Mouse (Mus musculus): Measurements from ENCODE around the gene Eif2s1. TPM values are rescaled to one million over a fixed set of nuclear protein-coding genes. Genes with fewer than 3 reads are reported as not detected.

The Eif2s1 gene
- polyA plus RNA-seq, 1 experiment from 2014 or later, result 188 TPM

DNA sequence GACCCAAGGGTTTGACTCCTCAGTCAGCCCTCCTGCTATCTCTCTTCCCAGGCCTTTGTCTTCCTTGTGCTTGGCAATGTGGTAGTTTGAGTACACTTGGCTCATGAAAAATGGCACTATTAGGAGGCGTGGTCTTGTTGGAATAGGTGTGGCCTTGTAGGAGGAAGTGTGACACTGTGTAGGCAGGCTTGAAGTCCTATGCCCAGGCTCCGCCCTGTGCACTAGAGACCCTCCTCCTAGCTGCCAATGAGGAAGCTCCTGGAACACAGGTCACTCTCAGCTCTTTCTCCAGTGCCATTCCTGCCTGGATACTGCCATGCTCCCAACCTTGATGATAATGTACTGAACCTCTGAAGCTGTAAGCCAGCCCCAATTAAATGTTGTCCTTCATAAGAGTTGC is 29.5 kb downstream of the Eif2s1 start:
- no peak overlapping the region for H3K9ac ChIP-seq
- H3K9me3 ChIP-seq (replicated peaks), result no peaks in the 10 kb centered on the region
- no peak overlapping the region for H3K4me3 ChIP-seq
- ATAC-seq, result no peak
- H3K27me3 ChIP-seq, result no peaks in the 10 kb centered on the region
- H3K4me2 ChIP-seq, result no peak overlapping the region
- no peaks in the 10 kb centered on the region for H3K4me1 ChIP-seq
- peaks cover 15% of the 10 kb centered on the region for H3K36me3 ChIP-seq (ENCODE audit: poor library complexity, severe bottlenecking)
- no peak overlapping the region for H3K27ac ChIP-seq
- 87% methylated on average over 2 of the region's 2 CpGs for WGBS

DNA sequence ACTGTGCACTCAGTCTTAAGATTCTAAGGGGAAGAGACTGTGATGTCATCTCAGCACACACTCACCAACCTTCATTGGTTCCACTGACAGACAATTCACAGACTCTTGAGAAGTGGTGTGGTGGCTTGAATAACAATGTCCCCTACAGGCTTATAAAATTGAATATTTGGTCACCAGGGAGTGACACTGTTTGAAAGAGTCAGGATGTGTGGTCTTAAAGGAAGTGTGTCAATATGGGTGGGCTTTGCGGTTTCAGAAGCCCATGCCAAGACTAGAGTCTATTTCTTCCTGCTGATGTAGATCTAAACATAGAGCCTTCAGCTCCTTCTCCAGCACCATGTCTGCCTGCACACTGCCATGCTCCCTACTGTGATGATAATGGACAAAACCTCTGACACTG is 36.2 kb downstream of the Eif2s1 start:
- 93% methylated on average over 1 of the region's 1 CpGs for WGBS
- ATAC-seq, result no peak
- Histone ChIP-seq H3K4me3 (no peak overlapping the region), H3K4me2 (no peak overlapping the region), H3K9ac (no peak overlapping the region), H3K27me3 (no peaks in the 10 kb centered on the region), H3K4me1 (no peaks in the 10 kb centered on the region), H3K9me3 (replicated peaks) (no peaks in the 10 kb centered on the region), H3K27ac (no peak overlapping the region), H3K36me3 (ENCODE audit: poor library complexity, severe bottlenecking) (no peaks in the 10 kb centered on the region)

DNA sequence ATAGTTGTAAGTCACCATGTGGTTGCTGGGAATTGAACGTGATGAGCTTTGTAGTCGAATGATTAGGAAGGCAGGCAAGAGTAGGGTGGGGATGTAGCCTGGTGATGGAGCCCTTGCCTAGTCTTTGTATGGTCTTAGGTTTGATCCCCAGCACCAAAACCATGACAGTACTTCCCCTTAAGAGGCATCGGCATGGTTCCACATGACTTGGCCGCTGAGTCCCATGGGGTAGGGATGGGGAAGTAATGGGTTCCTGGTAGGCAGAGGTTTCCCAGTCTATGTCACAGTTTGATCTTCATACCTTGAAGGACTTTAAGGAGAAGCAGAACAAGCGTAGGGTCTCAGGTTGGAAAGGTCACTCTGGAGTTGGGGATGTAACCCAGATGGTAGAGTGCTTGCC is 39.8 kb downstream of the Eif2s1 start:
- no peaks in the 10 kb centered on the region for H3K9me3 ChIP-seq (replicated peaks)
- 91% methylated on average over 5 of the region's 5 CpGs for WGBS
- no peak for ATAC-seq
- H3K36me3 ChIP-seq (ENCODE audit: poor library complexity, severe bottlenecking), result no peaks in the 10 kb centered on the region
- H3K4me2 ChIP-seq, result no peak overlapping the region
- H3K27ac ChIP-seq, result no peak overlapping the region
- peaks cover 7% of the 10 kb centered on the region; the same call in 1 of the 2 replicates for H3K27me3 ChIP-seq
- peaks cover 1% of the 10 kb centered on the region; the same call in 1 of the 2 replicates for H3K4me1 ChIP-seq
- H3K4me3 ChIP-seq, result no peak overlapping the region
- H3K9ac ChIP-seq, result no peak overlapping the region

DNA sequence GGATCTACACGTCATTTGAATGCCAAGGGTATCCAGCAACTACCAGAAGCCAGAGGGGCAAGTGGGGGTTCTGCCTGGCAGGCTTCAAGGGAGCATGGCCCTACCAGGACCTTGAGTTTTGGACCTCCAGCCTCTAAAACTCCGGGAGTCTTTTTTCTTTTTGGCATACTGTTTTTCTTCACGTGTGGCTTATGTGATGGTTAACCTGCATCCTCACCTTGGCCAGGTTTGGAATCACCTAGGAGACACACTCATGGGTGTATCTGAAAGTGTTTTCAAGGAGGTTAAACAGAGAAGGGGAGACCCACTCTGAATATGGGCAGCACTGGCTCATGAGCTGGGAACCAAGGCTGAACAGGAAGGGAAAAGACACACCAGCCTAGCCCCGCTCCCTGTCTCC is 41.7 kb downstream of the Eif2s1 start:
- Histone ChIP-seq H3K4me1 (peaks cover 7% of the 10 kb centered on the region), H3K36me3 (ENCODE audit: poor library complexity, severe bottlenecking) (no peaks in the 10 kb centered on the region), H3K9me3 (replicated peaks) (no peaks in the 10 kb centered on the region), H3K27ac (no peak overlapping the region), H3K4me3 (no peak overlapping the region), H3K9ac (no peak overlapping the region), H3K4me2 (no peak overlapping the region), H3K27me3 (peaks cover 17% of the 10 kb centered on the region)
- ATAC-seq, result no peak
- 90% methylated on average over 4 of the region's 4 CpGs for WGBS

DNA sequence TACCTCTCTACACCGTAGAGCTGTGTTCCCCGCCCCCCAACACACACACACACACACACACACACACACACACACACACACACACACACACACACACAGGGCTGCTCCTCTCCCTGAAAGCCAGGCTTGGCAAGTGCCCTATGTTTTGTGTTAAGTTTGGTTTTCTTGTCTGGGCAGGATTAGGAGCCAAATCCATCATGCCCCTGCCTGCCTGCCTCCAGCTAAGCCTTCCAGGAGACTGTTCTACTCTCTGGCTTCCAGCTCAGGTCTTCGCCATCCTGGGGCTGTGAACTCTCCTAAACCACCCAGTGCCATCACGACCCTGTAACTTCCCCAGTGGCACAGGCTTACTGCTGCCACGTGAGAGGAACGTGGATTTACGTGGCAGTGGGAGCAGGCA is 42.9 kb downstream of the Eif2s1 start:
- Histone ChIP-seq H3K4me2 (no peak overlapping the region), H3K4me1 (peaks cover 7% of the 10 kb centered on the region), H3K9me3 (replicated peaks) (no peaks in the 10 kb centered on the region), H3K36me3 (ENCODE audit: poor library complexity, severe bottlenecking) (no peaks in the 10 kb centered on the region), H3K27me3 (peaks cover 28% of the 10 kb centered on the region), H3K27ac (no peak overlapping the region), H3K4me3 (no peak overlapping the region), H3K9ac (no peak overlapping the region)
- WGBS, result 80% methylated on average over 6 of the region's 7 CpGs
- ATAC-seq, result no peak

DNA sequence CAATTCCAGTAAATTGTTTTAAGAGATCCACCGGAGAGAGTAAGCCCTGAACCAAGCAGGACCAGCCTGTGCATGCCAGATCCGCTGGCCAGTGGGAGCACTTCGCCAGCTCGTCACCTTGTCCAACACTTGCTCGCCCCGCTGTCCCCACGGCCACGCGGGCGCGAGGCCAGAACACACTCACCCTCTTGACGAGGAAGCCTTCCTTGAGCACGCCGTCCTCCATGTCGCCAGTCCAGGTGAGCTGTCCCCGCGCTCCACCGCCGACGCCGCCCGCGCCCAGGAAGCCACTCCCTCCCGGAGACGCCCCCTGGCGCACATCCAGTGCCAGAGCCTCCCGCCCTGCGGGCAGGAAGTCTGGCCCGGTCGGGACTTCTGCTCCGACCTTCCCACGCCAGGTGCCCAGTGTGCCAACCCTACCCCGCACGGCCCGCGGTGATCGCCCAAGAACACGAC is 45.1 kb downstream of the Eif2s1 start, which contains the start of gene Plek2:
Gene Plek2 (minus strand): TSS at position 258 of the 456 bp plus-strand sequence.
- Histone ChIP-seq H3K4me2 (peak within 1 kb of the TSS; percentile 89), H3K36me3 (ENCODE audit: poor library complexity, severe bottlenecking) (no peaks in the 10 kb centered on the region), H3K27ac (no peak within 1 kb of the TSS), H3K27me3 (peaks cover 50% of the 10 kb centered on the region), H3K9me3 (replicated peaks) (no peaks in the 10 kb centered on the region), H3K4me1 (peaks cover 16% of the 10 kb centered on the region), H3K4me3 (peak within 1 kb of the TSS; percentile 47), H3K9ac (peak within 1 kb of the TSS; percentile 61)
- peak; percentile 59; the same call in 1 of the 2 replicates for ATAC-seq
- WGBS, result 2% methylated on average over 38 of the region's 38 CpGs

DNA sequence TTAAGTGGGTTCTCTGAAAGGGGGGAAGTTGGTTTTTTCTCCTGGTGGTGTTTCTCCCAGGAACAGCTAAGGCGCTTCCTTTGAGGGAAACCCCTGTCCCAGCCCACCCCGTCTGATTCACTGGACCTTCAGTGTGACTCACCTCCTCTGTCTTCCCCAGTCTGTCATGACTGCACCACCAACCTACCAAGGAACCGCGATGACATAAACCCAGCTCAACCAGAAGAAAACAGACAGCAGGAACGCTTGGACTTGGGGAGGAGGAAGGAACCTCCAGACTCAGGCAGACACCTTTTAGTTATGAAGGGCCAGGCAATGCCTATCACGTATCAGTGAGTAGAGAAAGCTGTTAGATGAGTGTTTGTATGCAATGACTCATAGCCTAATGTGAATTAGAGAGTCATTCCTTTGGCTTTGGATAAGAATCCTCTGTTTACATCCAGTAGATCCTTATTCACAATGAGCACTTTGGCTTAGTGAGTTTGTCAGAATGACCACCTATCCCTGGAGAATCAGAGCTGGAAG is 46.5 kb downstream of the Eif2s1 start:
- H3K4me1 ChIP-seq, result peaks cover 21% of the 10 kb centered on the region
- no peaks in the 10 kb centered on the region for H3K9me3 ChIP-seq (replicated peaks)
- no peak overlapping the region for H3K9ac ChIP-seq
- no peaks in the 10 kb centered on the region for H3K36me3 ChIP-seq (ENCODE audit: poor library complexity, severe bottlenecking)
- no peak overlapping the region for H3K4me3 ChIP-seq
- WGBS, result 81% methylated on average over 6 of the region's 6 CpGs
- H3K27me3 ChIP-seq, result peaks cover 63% of the 10 kb centered on the region
- no peak for ATAC-seq
- no peak overlapping the region for H3K4me2 ChIP-seq
- no peak overlapping the region for H3K27ac ChIP-seq

DNA sequence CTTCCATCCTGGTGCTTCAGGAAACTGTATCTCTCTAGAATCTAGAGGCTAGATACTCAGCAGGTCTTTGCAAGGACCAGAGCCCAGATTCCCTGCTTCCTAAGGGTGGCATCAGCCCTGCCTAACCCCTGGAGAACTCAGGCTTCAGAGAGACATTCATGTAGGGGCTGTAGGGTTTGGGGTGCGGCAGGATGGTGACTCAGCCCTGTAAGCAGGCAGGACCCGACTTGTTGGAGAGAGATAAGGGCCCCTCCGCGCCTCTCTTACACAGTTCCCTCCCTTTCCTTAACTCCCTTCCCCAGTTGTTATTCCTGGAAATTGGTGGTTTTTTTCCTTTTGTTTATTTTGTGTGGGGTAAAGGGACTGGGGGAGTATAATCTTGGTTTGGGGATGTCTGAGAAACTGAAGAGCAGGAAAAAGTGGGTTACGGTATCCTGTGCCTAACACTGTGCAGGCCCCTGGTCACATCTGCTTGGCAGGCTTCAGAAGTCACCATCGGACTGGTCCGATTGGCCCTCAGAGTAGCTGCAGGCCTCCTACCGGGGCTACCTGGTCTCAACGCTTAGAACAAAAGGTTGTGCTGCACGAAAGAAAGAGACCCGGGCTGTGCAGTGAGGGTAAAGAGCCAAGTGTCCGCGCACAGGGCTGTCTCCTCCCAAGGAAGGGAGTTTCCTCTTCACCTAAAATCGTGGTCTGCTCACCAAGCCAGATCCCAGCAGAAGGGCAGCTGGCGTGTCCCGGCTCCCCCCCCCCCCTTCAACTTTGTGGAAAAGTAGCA is 49.3 kb downstream of the Eif2s1 start:
- WGBS, result 10% methylated on average over 16 of the region's 16 CpGs
- H3K9ac ChIP-seq, result no peak overlapping the region
- H3K9me3 ChIP-seq (replicated peaks), result no peaks in the 10 kb centered on the region
- no peak for ATAC-seq
- H3K27me3 ChIP-seq, result peaks cover 72% of the 10 kb centered on the region
- H3K36me3 ChIP-seq (ENCODE audit: poor library complexity, severe bottlenecking), result no peaks in the 10 kb centered on the region
- H3K27ac ChIP-seq, result no peak overlapping the region
- H3K4me3 ChIP-seq, result peak overlapping the region; percentile 37
- peak overlapping the region; percentile 63 for H3K4me2 ChIP-seq
- peaks cover 21% of the 10 kb centered on the region for H3K4me1 ChIP-seq

DNA sequence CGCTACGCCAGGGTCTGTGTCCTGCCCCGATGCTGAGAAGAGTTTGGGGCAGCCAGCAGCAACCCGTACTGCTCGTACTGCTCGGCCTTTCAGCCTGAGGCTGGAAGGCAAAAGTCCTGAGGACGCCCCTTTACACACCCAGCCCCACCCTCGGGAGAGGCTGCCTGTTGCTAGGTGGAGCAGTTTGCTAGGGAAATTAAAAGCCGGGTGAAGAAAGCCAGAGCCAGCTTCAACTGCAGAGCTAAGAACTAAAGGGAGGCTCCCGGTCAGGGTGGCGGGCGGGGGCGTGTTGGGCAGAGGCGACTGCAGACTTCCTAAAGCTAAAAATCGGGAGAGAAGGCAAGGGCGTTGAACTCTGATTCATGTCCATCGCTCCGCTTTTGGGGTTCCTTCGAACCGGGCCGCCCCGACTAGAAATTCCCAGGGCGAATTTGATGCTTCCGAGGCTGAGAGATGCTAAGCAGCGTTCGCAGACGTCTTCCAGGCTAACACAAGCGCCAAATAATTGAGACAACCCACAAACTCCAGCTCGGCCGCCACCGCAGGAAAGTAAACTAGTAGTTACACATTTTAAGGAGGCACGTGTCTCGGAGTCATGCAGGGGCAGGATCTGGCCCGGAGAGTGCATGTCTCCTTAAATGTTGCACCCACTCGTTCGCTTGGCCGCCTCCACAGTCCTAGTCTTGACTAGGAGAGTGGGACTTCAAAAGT is 50.2 kb downstream of the Eif2s1 start:
- no peak for ATAC-seq
- peak overlapping the region; percentile 45 for H3K9ac ChIP-seq
- H3K27me3 ChIP-seq, result peaks cover 72% of the 10 kb centered on the region
- H3K4me2 ChIP-seq, result peak overlapping the region; percentile 63
- under 1% methylated on average over 37 of the region's 37 CpGs for WGBS
- H3K27ac ChIP-seq, result no peak overlapping the region
- H3K36me3 ChIP-seq (ENCODE audit: poor library complexity, severe bottlenecking), result no peaks in the 10 kb centered on the region
- peak overlapping the region; percentile 37 for H3K4me3 ChIP-seq
- peaks cover 16% of the 10 kb centered on the region for H3K4me1 ChIP-seq
- H3K9me3 ChIP-seq (replicated peaks), result no peaks in the 10 kb centered on the region

DNA sequence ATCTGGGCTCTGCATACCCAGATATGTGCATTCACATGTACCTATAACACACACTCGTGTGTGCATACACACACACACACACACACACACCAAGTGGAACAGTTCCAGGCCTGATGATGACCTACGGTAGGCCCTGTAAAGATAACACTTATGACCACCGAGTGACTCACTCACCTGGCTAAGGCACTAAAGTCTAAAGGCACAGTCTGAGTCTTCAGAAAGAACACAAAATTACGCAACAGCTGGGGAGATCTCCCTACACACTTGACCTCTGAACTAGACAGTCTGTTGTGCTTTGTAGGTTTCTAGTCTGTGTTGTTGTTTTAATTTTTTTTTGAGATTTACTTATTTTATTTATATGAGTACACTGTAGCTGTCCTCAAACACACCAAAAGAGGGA is 52.8 kb downstream of the Eif2s1 start:
- Histone ChIP-seq H3K4me2 (no peak overlapping the region), H3K27ac (no peak overlapping the region), H3K4me1 (peaks cover 17% of the 10 kb centered on the region), H3K4me3 (no peak overlapping the region), H3K9me3 (replicated peaks) (no peaks in the 10 kb centered on the region), H3K27me3 (peaks cover 51% of the 10 kb centered on the region), H3K36me3 (ENCODE audit: poor library complexity, severe bottlenecking) (no peaks in the 10 kb centered on the region), H3K9ac (no peak overlapping the region)
- no peak for ATAC-seq
- 88% methylated on average over 4 of the region's 4 CpGs for WGBS

DNA sequence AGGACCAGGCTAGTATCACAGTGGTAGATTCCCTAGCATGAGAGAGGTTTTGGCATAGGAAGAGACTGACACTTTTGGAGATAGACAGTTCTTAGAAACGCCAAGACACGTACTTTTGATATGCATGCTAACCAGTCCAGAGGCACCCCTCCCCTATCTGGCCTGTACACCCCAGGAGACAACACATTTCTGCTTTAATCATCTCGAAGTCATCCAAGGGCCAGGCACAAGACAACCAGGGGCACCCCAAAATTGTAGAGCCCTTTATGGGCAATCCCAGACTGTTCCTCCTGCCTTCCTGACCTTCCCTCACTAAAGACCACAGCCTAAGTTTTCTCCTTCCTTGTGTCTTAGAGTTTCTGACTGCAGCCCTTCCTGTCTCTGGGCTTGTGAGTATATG is 53.9 kb downstream of the Eif2s1 start:
- no peak for ATAC-seq
- Histone ChIP-seq H3K4me1 (peaks cover 19% of the 10 kb centered on the region), H3K36me3 (ENCODE audit: poor library complexity, severe bottlenecking) (no peaks in the 10 kb centered on the region), H3K27ac (no peak overlapping the region), H3K9ac (no peak overlapping the region), H3K4me3 (no peak overlapping the region), H3K4me2 (no peak overlapping the region), H3K27me3 (peaks cover 40% of the 10 kb centered on the region), H3K9me3 (replicated peaks) (no peaks in the 10 kb centered on the region)
- WGBS, result 69% methylated on average over 3 of the region's 3 CpGs

DNA sequence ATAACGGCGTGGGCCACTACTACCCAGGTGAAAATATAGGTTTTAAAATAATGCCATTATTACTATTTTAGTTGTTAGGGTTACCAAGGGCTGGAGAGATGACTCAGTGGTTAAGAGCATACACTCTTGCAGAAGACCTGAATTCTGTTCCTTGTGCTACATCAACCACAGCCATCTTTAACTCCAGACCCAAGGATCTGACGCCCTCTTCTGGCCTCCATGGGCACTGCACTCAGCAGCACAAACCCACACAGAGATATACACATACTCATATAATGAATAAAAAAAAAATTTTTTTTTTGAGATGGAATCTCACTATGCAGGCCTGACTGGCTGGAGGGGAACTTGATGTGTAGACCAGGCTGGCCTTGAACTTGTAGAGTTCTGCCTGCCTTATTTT is 54.7 kb downstream of the Eif2s1 start:
- no peak overlapping the region for H3K27ac ChIP-seq
- no peaks in the 10 kb centered on the region for H3K9me3 ChIP-seq (replicated peaks)
- H3K27me3 ChIP-seq, result peaks cover 33% of the 10 kb centered on the region
- peaks cover 15% of the 10 kb centered on the region for H3K4me1 ChIP-seq
- H3K4me2 ChIP-seq, result no peak overlapping the region
- 76% methylated on average over 3 of the region's 3 CpGs for WGBS
- H3K4me3 ChIP-seq, result no peak overlapping the region
- H3K36me3 ChIP-seq (ENCODE audit: poor library complexity, severe bottlenecking), result no peaks in the 10 kb centered on the region
- no peak overlapping the region for H3K9ac ChIP-seq
- ATAC-seq, result no peak
